Mouse (Mus musculus) left cerebral cortex, postnatal 4 days (tissue): ENCODE data around the gene Lmf1. TPM values are rescaled to one million over a fixed set of nuclear protein-coding genes. Genes with fewer than 3 reads are reported as not detected.

Experiments used
- DNase-seq: peaks from one replicate; pipeline ENCODE4 v3.0.0-alpha.2; 2022
- intact Hi-C: fragments of 180-260 bp; cut with DNase I; formaldehyde crosslinking; loops from one replicate; pipeline ENCODE4 v1.15.1; 2025
- total RNA-seq, 2 experiments: library from RNA; stranded (reverse); gene quantifications; 2 replicates each; pipeline ENCODE4 v1.2.3; 2021

Gene Lmf1
- total RNA-seq, 2 experiments from 2014 or later = 19.4 to 21.5 TPM

GRCm38 (mm10) chr17:25567745-25568144, 11.1 kb upstream of the Lmf1 start:
- DNase-seq = peak; percentile 81
- intact Hi-C loops = loop anchor here (2.0 kb wide), 1 partner anchor 131 kb away; no protein-coding TSS in a partner anchor

GRCm38 (mm10) chr17:25568206-25568605, 10.7 kb upstream of the Lmf1 start:
- intact Hi-C loops = no loop called here
- DNase-seq = peak; percentile 55

GRCm38 (mm10) chr17:25568880-25569279, 10.0 kb upstream of the Lmf1 start:
- intact Hi-C loops = no loop called here
- DNase-seq = no peak

- no peak for DNase-seq
- intact Hi-C loops = no loop called here
Observed at GRCm38 (mm10) chr17:25569833-25570647, 8.8 kb upstream of the Lmf1 start.

GRCm38 (mm10) chr17:25570648-25571452, 8.0 kb upstream of the Lmf1 start, which contains the start of gene Sox8:
Gene Sox8, minus strand, starts transcription at chr17:25570686.
- intact Hi-C loops = no loop called here

GRCm38 (mm10) chr17:25571453-25571820, 7.4 kb upstream of the Lmf1 start:
- intact Hi-C loops = no loop called here
- DNase-seq = no peak

More at GRCm38 (mm10) chr17:25570648-25571452, 8.0 kb upstream of the Lmf1 start, which contains the start of gene Sox8:
- DNase-seq = peak; percentile 87

GRCm38 (mm10) chr17:25575208-25575971, 3.5 kb upstream of the Lmf1 start:
- intact Hi-C loops = no loop called here
- peak; percentile 61 for DNase-seq

GRCm38 (mm10) chr17:25576034-25576433, 2.9 kb upstream of the Lmf1 start:
- intact Hi-C loops = no loop called here
- DNase-seq = no peak

- no peak for DNase-seq
- intact Hi-C loops = no loop called here
Observed at GRCm38 (mm10) chr17:25577263-25577662, 1.6 kb upstream of the Lmf1 start.

- intact Hi-C loops = no loop called here
- no peak for DNase-seq
Observed at GRCm38 (mm10) chr17:25577702-25578101, 1.2 kb upstream of the Lmf1 start.

- DNase-seq = no peak
- intact Hi-C loops = no loop called here
Observed at GRCm38 (mm10) chr17:25579332-25580047, 605 bp downstream of the Lmf1 start.

- intact Hi-C loops = no loop called here
- no peak for DNase-seq
Observed at GRCm38 (mm10) chr17:25582076-25582475, 3.2 kb downstream of the Lmf1 start.

- DNase-seq = no peak
- intact Hi-C loops = no loop called here
Observed at GRCm38 (mm10) chr17:25583099-25583498, 4.2 kb downstream of the Lmf1 start.

- no peak for DNase-seq
- intact Hi-C loops = no loop called here
Observed at GRCm38 (mm10) chr17:25583858-25584257, 5.0 kb downstream of the Lmf1 start.

GRCm38 (mm10) chr17:25584646-25585045, 5.8 kb downstream of the Lmf1 start:
- no peak for DNase-seq
- intact Hi-C loops = no loop called here

GRCm38 (mm10) chr17:25590068-25590467, 11.2 kb downstream of the Lmf1 start:
- DNase-seq = no peak
- intact Hi-C loops = no loop called here

GRCm38 (mm10) chr17:25590985-25591384, 12.1 kb downstream of the Lmf1 start:
- no peak for DNase-seq
- intact Hi-C loops = no loop called here

- no peak for DNase-seq
- intact Hi-C loops = no loop called here
Observed at GRCm38 (mm10) chr17:25592336-25592735, 13.5 kb downstream of the Lmf1 start.

GRCm38 (mm10) chr17:25593411-25594261, 14.8 kb downstream of the Lmf1 start:
- DNase-seq = no peak
- intact Hi-C loops = no loop called here
